Mouse (Mus musculus) gastrocnemius, postnatal 14 days (tissue): ENCODE measurements around the gene Magea8. TPM values are rescaled to one million over a fixed set of nuclear protein-coding genes. Genes with fewer than 3 reads are reported as not detected.
"Not testable (repeated sequence)": the region's sequence is repeated elsewhere in the genome, so short reads cannot be mapped to it uniquely, and the experiment has no call there.

Experiments used
- DNase-seq: peaks from one replicate; pipeline ENCODE4 v3.0.0; 2021; ENCODE audit warnings: mixed read lengths
- intact Hi-C: fragments of 180-260 bp; cut with DNase I; formaldehyde crosslinking; loops from one replicate; pipeline ENCODE4 v1.15.1; 2025; ENCODE audit warnings: low total_unique reads
- long read RNA-seq, 2 experiments: library from polyadenylated mRNA; stranded (forward); transcript quantifications; one replicate each; pipeline ENCODE4 v2.0.0; 2021
- total RNA-seq, 2 experiments: library from RNA; stranded (reverse); gene quantifications; 2 replicates each; pipeline ENCODE4 v1.2.3; 2021

Gene Magea8
- total RNA-seq = not detected
- long read RNA-seq, experiment 1 = 0 reads
- long read RNA-seq, experiment 2 = 0 reads

- intact Hi-C loops, DNase-seq: not testable (repeated sequence)
Measured at GRCm38 (mm10) chrX:154995750-154996149, at the start of gene Magea8. Gene Magea8, minus strand, starts transcription at chrX:154995850.

GRCm38 (mm10) chrX:154949405-154949804 lies 46.2 kb downstream of the Magea8 start, which contains the start of gene Magea3:
Gene Magea3, minus strand, starts transcription at chrX:154949505.
- intact Hi-C loops, DNase-seq: not testable (repeated sequence)

GRCm38 (mm10) chrX:154935887-154936286 lies 59.8 kb downstream of the Magea8 start, which contains the start of gene Magea6:
Gene Magea6, minus strand, starts transcription at chrX:154935987.
- intact Hi-C loops, DNase-seq: not testable (repeated sequence)

Other genes starting within 250 kb of the Magea8 start
- not detected for gene Cldn34b1, start 105.6 kb downstream of the Magea8 start, total RNA-seq
- gene Magea6, start 59.9 kb downstream of the Magea8 start, total RNA-seq = not detected
- gene Magea3, start 46.3 kb downstream of the Magea8 start, total RNA-seq = not detected
- gene Magea5, start 67.3 kb upstream of the Magea8 start, total RNA-seq = not detected
- gene Magea1, start 93.9 kb upstream of the Magea8 start, total RNA-seq = not detected
- not detected for gene Magea2, start 97.8 kb upstream of the Magea8 start, total RNA-seq
- gene Cldn34b2, start 132.6 kb upstream of the Magea8 start, total RNA-seq = not detected
- 10 to 100 TPM; 19.1 to 33.7 TPM for gene Sat1, start 220.6 kb upstream of the Magea8 start, total RNA-seq